Mouse (Mus musculus): ENCODE results near the gene Lzts2. TPM values are rescaled to one million over a fixed set of nuclear protein-coding genes. Genes with fewer than 3 reads are reported as not detected.

Lzts2 gene
- total RNA-seq, 1 experiment = 31.9 TPM

DNA sequence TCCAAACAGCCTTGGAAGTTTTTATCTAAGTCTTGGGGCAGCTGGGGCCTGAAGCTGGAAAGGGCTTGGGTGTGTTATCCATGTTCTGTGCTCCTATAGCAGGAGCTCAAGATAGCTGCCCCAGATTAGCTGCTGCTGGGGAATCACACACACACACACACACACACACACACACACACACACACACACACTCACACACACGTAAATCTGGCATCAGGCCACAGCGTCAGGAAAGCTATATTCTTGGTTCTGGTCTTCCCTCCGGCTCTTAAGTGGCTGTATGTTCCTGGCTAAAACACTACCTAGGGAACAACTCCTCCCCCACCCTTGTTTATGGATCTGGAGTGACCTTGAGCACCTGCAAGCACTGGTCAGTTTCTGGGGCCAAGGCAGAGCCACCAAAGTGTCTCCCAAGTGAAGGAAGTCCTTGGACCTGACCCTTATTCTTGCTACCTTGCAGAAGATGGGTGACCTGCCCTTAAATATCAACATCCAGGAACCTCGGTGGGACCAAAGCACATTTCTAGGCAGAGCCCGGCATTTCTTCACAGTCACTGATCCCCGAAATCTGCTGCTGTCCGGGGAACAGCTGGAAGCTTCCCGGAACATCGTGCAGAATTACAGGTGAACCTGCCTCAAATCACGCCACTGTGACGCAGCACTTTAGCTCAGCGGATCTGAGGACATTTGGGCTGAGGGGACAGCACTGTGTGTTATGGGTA lies 34.6 kb downstream of the Lzts2 start:
- Histone ChIP-seq H3K4me1 (ENCODE audit: control insufficient read depth in 2 of 2, insufficient read depth in 2 of 2, low read length in 2 of 2, poor library complexity in 1 of 2) (peaks cover 0 to 17% of the 10 kb centered on the region in 2 experiments; a peak in 1 of 4 replicates), H3K27ac (ENCODE audit: insufficient read depth, low read depth, low read length, poor library complexity, severe bottlenecking) (no peak overlapping the region), H3K36me3 (ENCODE audit: control insufficient read depth, insufficient read depth, low read length, poor library complexity, severe bottlenecking) (no peaks in the 10 kb centered on the region), H3K4me3 (ENCODE audit: insufficient read depth in 1 of 2, low read depth in 1 of 2, low read length in 2 of 2, poor library complexity in 1 of 2, severe bottlenecking in 1 of 2) (no peak overlapping the region), H3K9me3 (ENCODE audit: control insufficient read depth, insufficient read depth, low read depth, low read length) (no peaks in the 10 kb centered on the region), H3K9ac (ENCODE audit: insufficient read depth, low read depth, low read length, poor library complexity, severe bottlenecking) (peak overlapping the region; percentile 4; the same call in 1 of the 2 replicates)
- DNase-seq (ENCODE audit: low read depth, low spot score) = no peak
- TF ChIP-seq HCFC1 (IDR thresholded peaks at IDR 0.05; ENCODE audit: borderline replicate concordance, insufficient read depth, low read length) (no peak), MAFK (IDR thresholded peaks at IDR 0.05; ENCODE audit: insufficient read depth, low read depth, low read length) (no peak), ZNF384 (IDR thresholded peaks at IDR 0.05; ENCODE audit: low read depth, low read length) (no peak), ZC3H11A (IDR thresholded peaks at IDR 0.05; ENCODE audit: borderline replicate concordance, low read depth, low read length) (no peak), CHD2 (IDR thresholded peaks at IDR 0.05; ENCODE audit: low read depth, low read length) (no peak)
- in situ Hi-C loops (cut with MboI; ENCODE audit: low sequenced_read_pairs in 2 of 2, unreplicated experiment in 2 of 2) = no loop called here

DNA sequence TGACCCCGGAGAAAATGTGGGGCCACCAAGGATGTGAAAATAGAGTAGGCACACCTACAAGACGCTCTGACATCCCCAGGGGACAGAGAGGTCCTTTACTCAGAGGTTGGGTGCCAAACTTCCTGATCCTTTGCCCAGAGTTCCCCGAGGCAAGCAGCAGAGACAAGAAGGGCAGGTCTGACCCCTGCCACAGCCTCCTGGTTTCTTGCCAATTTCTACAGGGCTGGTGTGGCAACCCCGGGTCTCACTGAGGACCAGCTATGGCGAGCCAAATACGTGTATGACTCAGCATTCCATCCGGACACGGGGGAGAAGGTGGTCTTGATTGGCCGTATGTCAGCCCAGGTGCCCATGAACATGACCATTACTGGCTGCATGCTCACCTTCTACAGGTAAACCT lies 35.3 kb downstream of the Lzts2 start:
- TF ChIP-seq HCFC1 (IDR thresholded peaks at IDR 0.05; ENCODE audit: borderline replicate concordance, insufficient read depth, low read length) = no peak
- TF ChIP-seq ZNF384 (IDR thresholded peaks at IDR 0.05; ENCODE audit: low read depth, low read length) = no peak
- TF ChIP-seq MAFK (IDR thresholded peaks at IDR 0.05; ENCODE audit: insufficient read depth, low read depth, low read length) = no peak
- TF ChIP-seq ZC3H11A (IDR thresholded peaks at IDR 0.05; ENCODE audit: borderline replicate concordance, low read depth, low read length) = no peak
- TF ChIP-seq CHD2 (IDR thresholded peaks at IDR 0.05; ENCODE audit: low read depth, low read length) = no peak
- Histone ChIP-seq H3K9me3 (ENCODE audit: control insufficient read depth, insufficient read depth, low read depth, low read length) (no peaks in the 10 kb centered on the region), H3K36me3 (ENCODE audit: control insufficient read depth, insufficient read depth, low read length, poor library complexity, severe bottlenecking) (no peaks in the 10 kb centered on the region), H3K4me1 (ENCODE audit: control insufficient read depth in 2 of 2, insufficient read depth in 2 of 2, low read length in 2 of 2, poor library complexity in 1 of 2) (peaks cover 0 to 19% of the 10 kb centered on the region in 2 experiments; a peak in 2 of 4 replicates), H3K4me3 (ENCODE audit: insufficient read depth in 1 of 2, low read depth in 1 of 2, low read length in 2 of 2, poor library complexity in 1 of 2, severe bottlenecking in 1 of 2) (no peak overlapping the region), H3K9ac (ENCODE audit: insufficient read depth, low read depth, low read length, poor library complexity, severe bottlenecking) (no peak overlapping the region), H3K27ac (ENCODE audit: insufficient read depth, low read depth, low read length, poor library complexity, severe bottlenecking) (no peak overlapping the region)
- no peak for DNase-seq (ENCODE audit: low read depth, low spot score)
- in situ Hi-C loops (cut with MboI; ENCODE audit: low sequenced_read_pairs in 2 of 2, unreplicated experiment in 2 of 2) = no loop called here

DNA sequence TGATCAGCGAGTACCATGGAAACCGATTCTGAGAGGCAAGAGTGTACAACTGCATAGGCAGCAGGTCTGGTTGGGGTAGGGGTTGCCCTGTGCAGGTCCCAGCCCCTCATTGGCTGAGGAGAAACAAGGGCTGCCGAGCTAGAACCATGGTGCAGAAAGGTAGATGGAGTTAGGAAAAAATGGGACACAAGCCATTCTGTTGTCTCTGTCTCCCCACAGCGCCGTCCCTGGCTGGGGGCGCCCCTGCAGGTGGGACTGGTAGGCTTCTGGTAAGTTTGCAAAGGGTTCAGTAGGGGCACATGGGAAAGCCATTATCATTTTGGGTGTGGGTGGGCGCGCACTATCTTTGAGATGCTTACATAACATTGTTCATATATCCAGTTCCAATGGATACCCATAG lies 39.2 kb downstream of the Lzts2 start:
- DNase-seq (ENCODE audit: low read depth, low spot score) = no peak
- H3K4me1 ChIP-seq (ENCODE audit: control insufficient read depth in 2 of 2, insufficient read depth in 2 of 2, low read length in 2 of 2, poor library complexity in 1 of 2) = peaks cover 0 to 11% of the 10 kb centered on the region in 2 experiments; a peak in 2 of 4 replicates
- no peak overlapping the region for H3K4me3 ChIP-seq (ENCODE audit: insufficient read depth in 1 of 2, low read depth in 1 of 2, low read length in 2 of 2, poor library complexity in 1 of 2, severe bottlenecking in 1 of 2)
- H3K9ac ChIP-seq (ENCODE audit: insufficient read depth, low read depth, low read length, poor library complexity, severe bottlenecking) = no peak overlapping the region
- in situ Hi-C loops (cut with MboI; ENCODE audit: low sequenced_read_pairs in 2 of 2, unreplicated experiment in 2 of 2) = no loop called here
- H3K36me3 ChIP-seq (ENCODE audit: control insufficient read depth, insufficient read depth, low read length, poor library complexity, severe bottlenecking) = no peaks in the 10 kb centered on the region
- no peak overlapping the region for H3K27ac ChIP-seq (ENCODE audit: insufficient read depth, low read depth, low read length, poor library complexity, severe bottlenecking)
- no peaks in the 10 kb centered on the region for H3K9me3 ChIP-seq (ENCODE audit: control insufficient read depth, insufficient read depth, low read depth, low read length)
- TF ChIP-seq CHD2 (IDR thresholded peaks at IDR 0.05; ENCODE audit: low read depth, low read length) (no peak), MAFK (IDR thresholded peaks at IDR 0.05; ENCODE audit: insufficient read depth, low read depth, low read length) (no peak), HCFC1 (IDR thresholded peaks at IDR 0.05; ENCODE audit: borderline replicate concordance, insufficient read depth, low read length) (no peak), ZNF384 (IDR thresholded peaks at IDR 0.05; ENCODE audit: low read depth, low read length) (no peak), ZC3H11A (IDR thresholded peaks at IDR 0.05; ENCODE audit: borderline replicate concordance, low read depth, low read length) (no peak)

DNA sequence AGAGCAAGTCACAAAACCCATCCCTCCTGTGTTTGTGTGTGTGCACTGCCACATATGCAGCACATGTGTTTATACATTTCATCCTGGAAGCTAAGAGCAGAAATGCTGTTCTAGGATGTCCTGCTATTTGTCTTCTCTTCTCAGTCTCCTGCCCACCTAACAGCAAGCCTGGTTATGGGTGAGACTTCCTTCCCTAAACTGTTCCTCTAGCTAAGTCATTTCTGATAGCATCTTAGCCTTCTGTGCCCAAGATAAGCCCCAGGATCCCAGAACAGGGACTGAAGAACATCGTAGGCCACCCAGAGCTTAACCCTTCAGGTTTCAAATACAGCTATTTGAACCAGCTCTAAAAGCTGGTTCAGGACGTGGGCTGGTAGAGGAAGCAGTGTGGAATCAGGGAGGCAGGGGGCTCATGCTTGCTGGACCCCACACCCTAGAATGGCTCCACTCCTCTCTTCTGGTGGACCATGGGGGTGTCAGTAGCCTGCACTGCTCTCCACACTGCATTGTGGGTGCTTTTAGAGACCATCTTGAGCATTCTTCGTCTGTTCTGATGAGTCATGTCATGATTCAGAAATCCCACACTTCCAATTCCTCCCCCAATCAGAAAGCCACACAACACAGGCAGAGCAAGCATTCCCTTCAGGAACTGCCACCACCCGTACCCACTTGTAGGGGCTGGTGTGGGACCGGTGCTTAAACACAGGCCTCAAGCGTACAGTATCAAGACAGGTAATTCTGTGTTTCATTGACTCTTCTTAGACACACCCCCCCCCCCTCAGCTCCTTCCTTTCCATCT lies 40.9 kb downstream of the Lzts2 start:
- no peak overlapping the region for H3K27ac ChIP-seq (ENCODE audit: insufficient read depth, low read depth, low read length, poor library complexity, severe bottlenecking)
- no peak overlapping the region for H3K9ac ChIP-seq (ENCODE audit: insufficient read depth, low read depth, low read length, poor library complexity, severe bottlenecking)
- no peaks in the 10 kb centered on the region for H3K36me3 ChIP-seq (ENCODE audit: control insufficient read depth, insufficient read depth, low read length, poor library complexity, severe bottlenecking)
- TF ChIP-seq ZNF384 (IDR thresholded peaks at IDR 0.05; ENCODE audit: low read depth, low read length) = no peak
- no peak for TF ChIP-seq ZC3H11A (IDR thresholded peaks at IDR 0.05; ENCODE audit: borderline replicate concordance, low read depth, low read length)
- TF ChIP-seq MAFK (IDR thresholded peaks at IDR 0.05; ENCODE audit: insufficient read depth, low read depth, low read length) = no peak
- no peak for TF ChIP-seq CHD2 (IDR thresholded peaks at IDR 0.05; ENCODE audit: low read depth, low read length)
- TF ChIP-seq HCFC1 (IDR thresholded peaks at IDR 0.05; ENCODE audit: borderline replicate concordance, insufficient read depth, low read length) = no peak
- in situ Hi-C loops (cut with MboI; ENCODE audit: low sequenced_read_pairs in 2 of 2, unreplicated experiment in 2 of 2) = no loop called here
- no peak overlapping the region for H3K4me3 ChIP-seq (ENCODE audit: insufficient read depth in 1 of 2, low read depth in 1 of 2, low read length in 2 of 2, poor library complexity in 1 of 2, severe bottlenecking in 1 of 2)
- peaks cover 0 to 11% of the 10 kb centered on the region in 2 experiments; a peak in 2 of 4 replicates for H3K4me1 ChIP-seq (ENCODE audit: control insufficient read depth in 2 of 2, insufficient read depth in 2 of 2, low read length in 2 of 2, poor library complexity in 1 of 2)
- no peaks in the 10 kb centered on the region for H3K9me3 ChIP-seq (ENCODE audit: control insufficient read depth, insufficient read depth, low read depth, low read length)
- no peak for DNase-seq (ENCODE audit: low read depth, low spot score)

All from ES-E14 (cell line).